Mouse (Mus musculus) left cerebral cortex, adult 11 months (tissue): Measurements from ENCODE around the gene Ppp1r3a.
"Not testable (repeated sequence)": the region's sequence is repeated elsewhere in the genome, so short reads cannot be mapped to it uniquely, and the experiment has no call there.

Experiments used
- DNase-seq: peaks from one replicate; pipeline ENCODE4 v3.0.0; 2022; ENCODE audit warnings: low spot score

Ppp1r3a gene

GRCm38 (mm10) chr6:14754901-14755591 lies at the start of gene Ppp1r3a:
Ppp1r3a (minus strand) TSS chr6:14755274.
- no peak for DNase-seq

- DNase-seq, result no peak
Measured at GRCm38 (mm10) chr6:14787157-14787938, 32.3 kb upstream of the Ppp1r3a start.

- no peak for DNase-seq
Measured at GRCm38 (mm10) chr6:14777920-14778319, 22.8 kb upstream of the Ppp1r3a start.

- DNase-seq, result no peak
Measured at GRCm38 (mm10) chr6:14771717-14772116, 16.6 kb upstream of the Ppp1r3a start.

- DNase-seq, result no peak
Measured at GRCm38 (mm10) chr6:14757486-14757885, 2.4 kb upstream of the Ppp1r3a start.

- no peak for DNase-seq
Measured at GRCm38 (mm10) chr6:14753512-14753911, 1.6 kb downstream of the Ppp1r3a start.

- no peak for DNase-seq
Measured at GRCm38 (mm10) chr6:14752211-14752610, 2.9 kb downstream of the Ppp1r3a start.

- no peak for DNase-seq
Measured at GRCm38 (mm10) chr6:14747000-14747399, 8.1 kb downstream of the Ppp1r3a start.

- no peak for DNase-seq
Measured at GRCm38 (mm10) chr6:14736017-14736416, 19.1 kb downstream of the Ppp1r3a start.

- DNase-seq, result no peak
Measured at GRCm38 (mm10) chr6:14731011-14731410, 24.1 kb downstream of the Ppp1r3a start.

GRCm38 (mm10) chr6:14720772-14721414 lies 34.2 kb downstream of the Ppp1r3a start:
- peak; percentile 7 for DNase-seq

GRCm38 (mm10) chr6:14720110-14720771 lies 34.8 kb downstream of the Ppp1r3a start:
- DNase-seq, result no peak

- no peak for DNase-seq
Measured at GRCm38 (mm10) chr6:14715129-14715989, 39.7 kb downstream of the Ppp1r3a start.

- DNase-seq, result no peak
Measured at GRCm38 (mm10) chr6:14712146-14712545, 42.9 kb downstream of the Ppp1r3a start.

GRCm38 (mm10) chr6:14700030-14700429 lies 55.0 kb downstream of the Ppp1r3a start:
- no peak for DNase-seq

GRCm38 (mm10) chr6:14679231-14679887 lies 75.7 kb downstream of the Ppp1r3a start:
- DNase-seq, result not testable (repeated sequence)

GRCm38 (mm10) chr6:14668966-14669365 lies 86.1 kb downstream of the Ppp1r3a start:
- DNase-seq, result not testable (repeated sequence)

- DNase-seq, result not testable (repeated sequence)
Measured at GRCm38 (mm10) chr6:14667651-14668050, 87.4 kb downstream of the Ppp1r3a start.
